Mouse (Mus musculus): ENCODE measurements around the gene Tmem182. TPM values are rescaled to one million over a fixed set of nuclear protein-coding genes. Genes with fewer than 3 reads are reported as not detected.

The Tmem182 gene
- polyA plus RNA-seq, 1 experiment from 2014 or later = 48.5 TPM

DNA sequence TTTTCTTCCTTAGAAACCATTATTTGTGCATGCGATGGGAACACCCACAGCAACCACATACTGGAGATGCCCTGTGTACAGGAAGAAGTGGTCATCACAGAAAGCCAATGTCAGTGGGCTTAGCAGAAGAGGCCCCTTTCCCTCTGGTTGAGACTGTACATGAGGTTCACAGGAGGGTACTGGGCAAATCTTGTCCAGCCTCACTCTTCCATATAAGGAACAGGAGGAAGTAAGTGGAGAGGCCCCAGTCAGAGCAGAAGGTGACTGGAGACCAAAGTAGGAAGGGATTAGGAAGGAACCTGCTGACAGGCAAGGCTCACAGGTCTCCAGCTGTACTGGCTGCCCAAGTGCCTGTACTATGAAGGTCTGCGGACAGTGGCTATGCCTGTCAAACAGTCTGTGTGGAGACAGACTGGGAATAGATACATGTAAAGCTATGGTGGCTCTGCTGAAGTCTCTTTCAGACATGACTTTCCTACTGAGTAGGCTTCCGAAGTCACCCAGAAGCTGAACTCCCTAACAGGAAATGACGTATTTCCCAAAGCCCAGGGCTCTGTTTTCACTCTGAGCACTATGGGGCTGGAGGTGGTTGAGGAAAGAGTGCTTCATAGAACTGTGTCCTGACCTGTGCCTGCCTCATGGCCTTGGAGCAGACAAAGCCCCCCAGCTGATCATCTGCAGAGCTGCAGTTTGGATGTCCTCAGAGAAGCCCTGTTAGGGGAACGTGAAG lies 35.8 kb downstream of the Tmem182 start:
- Histone ChIP-seq H3K9ac (ENCODE audit: low read length) (no peak overlapping the region), H3K36me3 (ENCODE audit: control insufficient read depth, insufficient read depth, low read length) (no peaks in the 10 kb centered on the region), H3K27ac (replicated peaks in 1 of 2; ENCODE audit: control insufficient read depth in 1 of 2, insufficient read depth in 1 of 2, low read depth in 2 of 2, low read length in 2 of 2) (peak overlapping the region; percentile 31 to 46; a peak in 1 of 4 replicates), H3K9me3 (ENCODE audit: control insufficient read depth, low read length) (no peaks in the 10 kb centered on the region), H3K4me2 (ENCODE audit: low read length) (no peak overlapping the region), H3K4me1 (ENCODE audit: control insufficient read depth in 2 of 2, insufficient read depth in 2 of 2, low read length in 2 of 2) (peaks cover 8 to 10% of the 10 kb centered on the region in 2 experiments), H3K4me3 (ENCODE audit: control insufficient read depth in 1 of 2, insufficient read depth in 1 of 2, low read depth in 1 of 2, low read length in 2 of 2) (no peak overlapping the region), H3K27me3 (ENCODE audit: control insufficient read depth, insufficient read depth, low read length) (no peaks in the 10 kb centered on the region)
- ATAC-seq (ENCODE audit: insufficient number of reproducible peaks, insufficient read depth, low FRiP score, low read depth) = peak; percentile 56
- WGBS = 53% methylated on average over 5 of the region's 5 CpGs

- Histone ChIP-seq H3K27me3 (ENCODE audit: control insufficient read depth, insufficient read depth, low read length) (no peaks in the 10 kb centered on the region), H3K4me3 (ENCODE audit: control insufficient read depth in 1 of 2, insufficient read depth in 1 of 2, low read depth in 1 of 2, low read length in 2 of 2) (no peak overlapping the region), H3K27ac (replicated peaks in 1 of 2; ENCODE audit: control insufficient read depth in 1 of 2, insufficient read depth in 1 of 2, low read depth in 2 of 2, low read length in 2 of 2) (no peak overlapping the region), H3K9ac (ENCODE audit: low read length) (no peak overlapping the region), H3K36me3 (ENCODE audit: control insufficient read depth, insufficient read depth, low read length) (no peaks in the 10 kb centered on the region), H3K4me2 (ENCODE audit: low read length) (no peak overlapping the region), H3K9me3 (ENCODE audit: control insufficient read depth, low read length) (no peaks in the 10 kb centered on the region), H3K4me1 (ENCODE audit: control insufficient read depth in 2 of 2, insufficient read depth in 2 of 2, low read length in 2 of 2) (peaks cover 8 to 20% of the 10 kb centered on the region in 2 experiments)
- ATAC-seq (ENCODE audit: insufficient number of reproducible peaks, insufficient read depth, low FRiP score, low read depth) = no peak
These were observed 39.2 kb downstream of the Tmem182 start for GRCm38 (mm10) chr1:40844616-40845015.

GRCm38 (mm10) chr1:40847196-40847938 lies 42.0 kb downstream of the Tmem182 start:
- no peak for ATAC-seq (ENCODE audit: insufficient number of reproducible peaks, insufficient read depth, low FRiP score, low read depth)
- H3K9ac ChIP-seq (ENCODE audit: low read length) = no peak overlapping the region
- no peaks in the 10 kb centered on the region for H3K36me3 ChIP-seq (ENCODE audit: control insufficient read depth, insufficient read depth, low read length)
- no peak overlapping the region for H3K4me3 ChIP-seq (ENCODE audit: control insufficient read depth in 1 of 2, insufficient read depth in 1 of 2, low read depth in 1 of 2, low read length in 2 of 2)
- no peaks in the 10 kb centered on the region for H3K9me3 ChIP-seq (ENCODE audit: control insufficient read depth, low read length)
- H3K27ac ChIP-seq (replicated peaks in 1 of 2; ENCODE audit: control insufficient read depth in 1 of 2, insufficient read depth in 1 of 2, low read depth in 2 of 2, low read length in 2 of 2) = 0 out of 4 replicates have a peak overlapping the region, but pooled peaks of 1 of the 2 experiments have one; percentile 24
- no peak overlapping the region for H3K4me2 ChIP-seq (ENCODE audit: low read length)
- peaks cover 0 to 10% of the 10 kb centered on the region in 2 experiments; a peak in 1 of 4 replicates for H3K4me1 ChIP-seq (ENCODE audit: control insufficient read depth in 2 of 2, insufficient read depth in 2 of 2, low read length in 2 of 2)
- no peaks in the 10 kb centered on the region for H3K27me3 ChIP-seq (ENCODE audit: control insufficient read depth, insufficient read depth, low read length)
- 12% methylated on average over 2 of the region's 2 CpGs for whole genome bisulfite sequencing

DNA sequence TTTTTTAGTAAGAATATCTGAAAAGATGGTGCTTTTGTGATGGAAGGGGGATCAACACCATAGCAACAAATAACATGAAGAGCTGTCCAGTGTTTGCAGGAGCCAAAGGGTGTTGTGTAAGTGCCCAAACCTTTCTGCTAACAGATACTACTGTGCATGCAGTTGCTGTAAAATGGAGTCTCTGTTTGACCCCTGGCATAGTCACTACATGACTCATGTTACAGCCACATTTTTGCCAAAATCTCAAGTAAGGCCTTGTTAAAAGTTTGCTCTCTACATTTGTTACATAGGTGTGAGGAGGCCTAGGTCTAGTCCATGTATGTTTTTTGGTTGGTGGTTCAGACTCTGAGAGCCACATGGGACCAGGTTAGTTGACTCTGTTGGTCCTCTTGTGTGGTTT lies 45.9 kb downstream of the Tmem182 start:
- Histone ChIP-seq H3K27ac (replicated peaks in 1 of 2; ENCODE audit: control insufficient read depth in 1 of 2, insufficient read depth in 1 of 2, low read depth in 2 of 2, low read length in 2 of 2) (no peak overlapping the region), H3K9ac (ENCODE audit: low read length) (no peak overlapping the region), H3K4me3 (ENCODE audit: control insufficient read depth in 1 of 2, insufficient read depth in 1 of 2, low read depth in 1 of 2, low read length in 2 of 2) (no peak overlapping the region), H3K4me1 (ENCODE audit: control insufficient read depth in 2 of 2, insufficient read depth in 2 of 2, low read length in 2 of 2) (peaks cover 0 to 10% of the 10 kb centered on the region in 2 experiments; a peak in 1 of 4 replicates), H3K27me3 (ENCODE audit: control insufficient read depth, insufficient read depth, low read length) (no peaks in the 10 kb centered on the region), H3K9me3 (ENCODE audit: control insufficient read depth, low read length) (no peaks in the 10 kb centered on the region), H3K4me2 (ENCODE audit: low read length) (no peak overlapping the region), H3K36me3 (ENCODE audit: control insufficient read depth, insufficient read depth, low read length) (no peaks in the 10 kb centered on the region)
- no peak for ATAC-seq (ENCODE audit: insufficient number of reproducible peaks, insufficient read depth, low FRiP score, low read depth)

- ATAC-seq (ENCODE audit: insufficient number of reproducible peaks, insufficient read depth, low FRiP score, low read depth) = no peak
- no peak overlapping the region for H3K4me2 ChIP-seq (ENCODE audit: low read length)
- no peaks in the 10 kb centered on the region for H3K4me1 ChIP-seq (ENCODE audit: control insufficient read depth in 2 of 2, insufficient read depth in 2 of 2, low read length in 2 of 2)
- 76% methylated on average over 1 of the region's 1 CpGs for WGBS
- H3K9ac ChIP-seq (ENCODE audit: low read length) = no peak overlapping the region
- H3K27me3 ChIP-seq (ENCODE audit: control insufficient read depth, insufficient read depth, low read length) = no peaks in the 10 kb centered on the region
- no peaks in the 10 kb centered on the region for H3K9me3 ChIP-seq (ENCODE audit: control insufficient read depth, low read length)
- no peak overlapping the region for H3K4me3 ChIP-seq (ENCODE audit: control insufficient read depth in 1 of 2, insufficient read depth in 1 of 2, low read depth in 1 of 2, low read length in 2 of 2)
- no peak overlapping the region for H3K27ac ChIP-seq (replicated peaks in 1 of 2; ENCODE audit: control insufficient read depth in 1 of 2, insufficient read depth in 1 of 2, low read depth in 2 of 2, low read length in 2 of 2)
- no peaks in the 10 kb centered on the region for H3K36me3 ChIP-seq (ENCODE audit: control insufficient read depth, insufficient read depth, low read length)
These were observed 49.9 kb downstream of the Tmem182 start for GRCm38 (mm10) chr1:40855268-40855667.

DNA sequence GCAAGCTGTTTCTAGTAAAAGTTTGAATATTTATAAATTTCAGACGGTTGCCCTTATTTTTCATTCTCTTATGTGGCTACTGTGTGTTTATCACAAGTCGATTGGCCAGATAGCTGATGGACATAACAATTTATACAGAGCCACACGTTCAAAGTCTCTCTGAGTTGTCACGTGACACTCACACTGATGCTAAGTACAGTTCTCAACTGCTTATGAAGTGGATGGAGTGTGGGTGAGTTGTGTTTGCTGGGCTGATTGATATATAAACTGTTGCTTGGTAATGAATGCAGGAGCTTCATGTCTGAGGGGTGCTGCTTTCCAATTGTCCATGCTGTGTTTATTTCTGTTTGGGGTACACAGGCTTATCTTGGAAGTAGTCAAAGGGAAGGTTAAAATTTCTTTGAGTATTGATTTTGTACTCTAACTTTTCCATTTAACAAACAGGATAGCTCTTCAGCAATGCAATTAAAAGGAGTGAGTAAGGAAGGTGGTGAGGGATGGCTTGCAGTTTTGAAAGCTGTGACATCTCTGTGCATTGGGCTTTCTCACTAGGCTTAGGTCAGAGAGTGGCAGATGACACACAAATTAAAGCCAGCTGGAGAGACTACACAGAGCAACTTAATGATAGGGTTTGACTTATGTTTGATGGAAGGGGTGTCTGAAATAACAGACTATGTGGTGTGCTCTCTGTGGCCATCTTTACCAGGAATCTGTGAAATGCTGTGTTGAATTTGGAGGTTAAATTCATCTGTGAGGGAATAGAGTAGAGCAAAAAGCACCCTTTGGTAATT lies 51.6 kb downstream of the Tmem182 start:
- Histone ChIP-seq H3K27ac (replicated peaks in 1 of 2; ENCODE audit: control insufficient read depth in 1 of 2, insufficient read depth in 1 of 2, low read depth in 2 of 2, low read length in 2 of 2) (no peak overlapping the region), H3K4me3 (ENCODE audit: control insufficient read depth in 1 of 2, insufficient read depth in 1 of 2, low read depth in 1 of 2, low read length in 2 of 2) (no peak overlapping the region), H3K36me3 (ENCODE audit: control insufficient read depth, insufficient read depth, low read length) (no peaks in the 10 kb centered on the region), H3K9me3 (ENCODE audit: control insufficient read depth, low read length) (no peaks in the 10 kb centered on the region), H3K4me1 (ENCODE audit: control insufficient read depth in 2 of 2, insufficient read depth in 2 of 2, low read length in 2 of 2) (no peaks in the 10 kb centered on the region), H3K4me2 (ENCODE audit: low read length) (no peak overlapping the region), H3K27me3 (ENCODE audit: control insufficient read depth, insufficient read depth, low read length) (no peaks in the 10 kb centered on the region), H3K9ac (ENCODE audit: low read length) (no peak overlapping the region)
- no peak for ATAC-seq (ENCODE audit: insufficient number of reproducible peaks, insufficient read depth, low FRiP score, low read depth)
- 62% methylated on average over 4 of the region's 4 CpGs for WGBS

- 66% methylated on average over 6 of the region's 6 CpGs for WGBS
- no peaks in the 10 kb centered on the region for H3K36me3 ChIP-seq (ENCODE audit: control insufficient read depth, insufficient read depth, low read length)
- no peak for ATAC-seq (ENCODE audit: insufficient number of reproducible peaks, insufficient read depth, low FRiP score, low read depth)
- no peaks in the 10 kb centered on the region for H3K27me3 ChIP-seq (ENCODE audit: control insufficient read depth, insufficient read depth, low read length)
- no peak overlapping the region for H3K4me3 ChIP-seq (ENCODE audit: control insufficient read depth in 1 of 2, insufficient read depth in 1 of 2, low read depth in 1 of 2, low read length in 2 of 2)
- H3K4me2 ChIP-seq (ENCODE audit: low read length) = no peak overlapping the region
- no peaks in the 10 kb centered on the region for H3K4me1 ChIP-seq (ENCODE audit: control insufficient read depth in 2 of 2, insufficient read depth in 2 of 2, low read length in 2 of 2)
- H3K9ac ChIP-seq (ENCODE audit: low read length) = no peak overlapping the region
- no peaks in the 10 kb centered on the region for H3K9me3 ChIP-seq (ENCODE audit: control insufficient read depth, low read length)
- H3K27ac ChIP-seq (replicated peaks in 1 of 2; ENCODE audit: control insufficient read depth in 1 of 2, insufficient read depth in 1 of 2, low read depth in 2 of 2, low read length in 2 of 2) = no peak overlapping the region
These were observed 59.6 kb downstream of the Tmem182 start for GRCm38 (mm10) chr1:40865043-40865442.
